Mouse (Mus musculus) fat pad, adult 2 months (tissue): Measurements from ENCODE around the gene Crisp1.

ENCODE experiments used
- DNase-seq: peaks from one replicate; pipeline ENCODE4 v3.0.0-alpha.2; 2011; ENCODE audit warnings: low read depth, low spot score; ENCODE audit errors: extremely low read depth

Crisp1 gene

GRCm38 (mm10) chr17:40319062-40319461 is at the start of gene Crisp1:
Crisp1 (minus strand) TSS chr17:40319207.
- no peak for DNase-seq

- no peak for DNase-seq
Measured at GRCm38 (mm10) chr17:40342497-40343009, 23.5 kb upstream of the Crisp1 start.

- DNase-seq, result no peak
Measured at GRCm38 (mm10) chr17:40285435-40285834, 33.6 kb downstream of the Crisp1 start.

- no peak for DNase-seq
Measured at GRCm38 (mm10) chr17:40275519-40275918, 43.5 kb downstream of the Crisp1 start.

- no peak for DNase-seq
Measured at GRCm38 (mm10) chr17:40274906-40275470, 44.0 kb downstream of the Crisp1 start.

- no peak for DNase-seq
Measured at GRCm38 (mm10) chr17:40252487-40252886, 66.5 kb downstream of the Crisp1 start.
